Mouse (Mus musculus): ENCODE measurements around the gene Il4i1. TPM values are rescaled to one million over a fixed set of nuclear protein-coding genes. Genes with fewer than 3 reads are reported as not detected.
"Not testable (repeated sequence)": the region's sequence is repeated elsewhere in the genome, so short reads cannot be mapped to it uniquely, and the experiment has no call there.

The Il4i1 gene
- total and polyA plus RNA-seq, 2 experiments from 2014 or later: 0.62 TPM; not detected in 1

- peak overlapping the region; percentile 99 for H3K9ac ChIP-seq (replicated peaks; ENCODE audit: low read length, poor library complexity, severe bottlenecking)
- H3K4me1 ChIP-seq (ENCODE audit: insufficient read depth, low read length): peaks cover 24% of the 10 kb centered on the region
- no peaks in the 10 kb centered on the region for H3K27me3 ChIP-seq (ENCODE audit: insufficient read depth, low read length)
- DNase-seq (ENCODE audit: low spot score): peak; percentile 57
- peak; percentile 6; the same call in 1 of the 2 replicates for TF ChIP-seq CTCF (IDR thresholded peaks at IDR 0.05)
- H3K4me3 ChIP-seq (ENCODE audit: low read depth, low read length): peak overlapping the region; percentile 98
- peak overlapping the region; percentile 92 for H3K4me2 ChIP-seq (ENCODE audit: low read depth, low read length, poor library complexity, severe bottlenecking)
- peak; percentile 8 for ATAC-seq (ENCODE audit: low FRiP score)
- no peaks in the 10 kb centered on the region for H3K9me3 ChIP-seq (ENCODE audit: low read length)
- peaks cover 14% of the 10 kb centered on the region for H3K36me3 ChIP-seq (ENCODE audit: insufficient read depth, low read length)
- H3K27ac ChIP-seq (ENCODE audit: low read depth, low read length): peak overlapping the region; percentile 100
- WGBS: 2% methylated on average over 82 of the region's 108 CpGs
Observed at GRCm38 (mm10) chr7:44868919-44869696, 52.9 kb downstream of the Il4i1 start.

GRCm38 (mm10) chr7:44869697-44870528 is 53.7 kb downstream of the Il4i1 start, which contains the start of gene Ptov1:
TSS of gene Ptov1 (minus strand) at chr7:44869788.
- peaks cover 24% of the 10 kb centered on the region for H3K4me1 ChIP-seq (ENCODE audit: insufficient read depth, low read length)
- peak within 1 kb of the TSS; percentile 98 for H3K4me3 ChIP-seq (ENCODE audit: low read depth, low read length)
- H3K9me3 ChIP-seq (ENCODE audit: low read length): no peaks in the 10 kb centered on the region
- ATAC-seq (ENCODE audit: low FRiP score): peak; percentile 96
- peak; percentile 99 for DNase-seq (ENCODE audit: low spot score)
- WGBS: 7% methylated on average over 29 of the region's 29 CpGs
- H3K27ac ChIP-seq (ENCODE audit: low read depth, low read length): peak within 1 kb of the TSS; percentile 100
- no peaks in the 10 kb centered on the region for H3K27me3 ChIP-seq (ENCODE audit: insufficient read depth, low read length)
- peaks cover 6% of the 10 kb centered on the region; the same call in 1 of the 2 replicates for H3K36me3 ChIP-seq (ENCODE audit: insufficient read depth, low read length)
- peak within 1 kb of the TSS; percentile 92 for H3K4me2 ChIP-seq (ENCODE audit: low read depth, low read length, poor library complexity, severe bottlenecking)
- TF ChIP-seq CTCF (IDR thresholded peaks at IDR 0.05): no peak; the same call in 1 of the 2 replicates
- H3K9ac ChIP-seq (replicated peaks; ENCODE audit: low read length, poor library complexity, severe bottlenecking): peak within 1 kb of the TSS; percentile 99

GRCm38 (mm10) chr7:44870614-44871013 is 54.4 kb downstream of the Il4i1 start:
- ATAC-seq (ENCODE audit: low FRiP score) (no peak), DNase-seq (ENCODE audit: low spot score) (no peak)
- Histone ChIP-seq H3K4me1 (ENCODE audit: insufficient read depth, low read length) (peaks cover 24% of the 10 kb centered on the region), H3K4me2 (ENCODE audit: low read depth, low read length, poor library complexity, severe bottlenecking) (peak overlapping the region; percentile 92), H3K9me3 (ENCODE audit: low read length) (no peaks in the 10 kb centered on the region), H3K36me3 (ENCODE audit: insufficient read depth, low read length) (peaks cover 5% of the 10 kb centered on the region; the same call in 1 of the 2 replicates), H3K9ac (replicated peaks; ENCODE audit: low read length, poor library complexity, severe bottlenecking) (0 out of 2 replicates have a peak overlapping the region, but pooled peaks have one; percentile 51), H3K27me3 (ENCODE audit: insufficient read depth, low read length) (no peaks in the 10 kb centered on the region), H3K4me3 (ENCODE audit: low read depth, low read length) (peak overlapping the region; percentile 98; the same call in 1 of the 2 replicates), H3K27ac (ENCODE audit: low read depth, low read length) (peak overlapping the region; percentile 100)
- WGBS: 85% methylated on average over 6 of the region's 6 CpGs
- no peak for TF ChIP-seq CTCF (IDR thresholded peaks at IDR 0.05)

GRCm38 (mm10) chr7:44871181-44871580 is 55.0 kb downstream of the Il4i1 start:
- ATAC-seq (ENCODE audit: low FRiP score) (no peak), DNase-seq (ENCODE audit: low spot score) (no peak)
- Histone ChIP-seq H3K9me3 (ENCODE audit: low read length) (no peaks in the 10 kb centered on the region), H3K4me2 (ENCODE audit: low read depth, low read length, poor library complexity, severe bottlenecking) (no peak overlapping the region), H3K4me1 (ENCODE audit: insufficient read depth, low read length) (peaks cover 22% of the 10 kb centered on the region), H3K27ac (ENCODE audit: low read depth, low read length) (no peak overlapping the region), H3K36me3 (ENCODE audit: insufficient read depth, low read length) (peaks cover 7% of the 10 kb centered on the region), H3K27me3 (ENCODE audit: insufficient read depth, low read length) (no peaks in the 10 kb centered on the region), H3K4me3 (ENCODE audit: low read depth, low read length) (no peak overlapping the region), H3K9ac (replicated peaks; ENCODE audit: low read length, poor library complexity, severe bottlenecking) (no peak overlapping the region)
- TF ChIP-seq CTCF (IDR thresholded peaks at IDR 0.05): no peak
- 31% methylated on average over 1 of the region's 1 CpGs for WGBS

GRCm38 (mm10) chr7:44871774-44872173 is 55.6 kb downstream of the Il4i1 start:
- peak; percentile 38; the same call in 1 of the 2 replicates for TF ChIP-seq CTCF (IDR thresholded peaks at IDR 0.05)
- WGBS: 90% methylated on average over 2 of the region's 2 CpGs
- not testable (repeated sequence) for H3K36me3 ChIP-seq (ENCODE audit: insufficient read depth, low read length)

More at GRCm38 (mm10) chr7:44871774-44872173, 55.6 kb downstream of the Il4i1 start:
- not testable (repeated sequence) for H3K9me3 ChIP-seq (ENCODE audit: low read length); H3K27ac ChIP-seq (ENCODE audit: low read depth, low read length); H3K9ac ChIP-seq (replicated peaks; ENCODE audit: low read length, poor library complexity, severe bottlenecking); DNase-seq (ENCODE audit: low spot score); ATAC-seq (ENCODE audit: low FRiP score); H3K4me3 ChIP-seq (ENCODE audit: low read depth, low read length); H3K4me2 ChIP-seq (ENCODE audit: low read depth, low read length, poor library complexity, severe bottlenecking); H3K27me3 ChIP-seq (ENCODE audit: insufficient read depth, low read length)
- peaks cover 20% of the 10 kb centered on the region for H3K4me1 ChIP-seq (ENCODE audit: insufficient read depth, low read length)
